Mouse (Mus musculus) small intestine, adult 2 months (tissue): Measurements from ENCODE around the gene Flcn. TPM values are rescaled to one million over a fixed set of nuclear protein-coding genes. Genes with fewer than 3 reads are reported as not detected.
A peak's percentile ranks its signal among the peaks of the same experiment; 100 is the strongest.

Source experiments
- H3K27ac ChIP-seq: fragments of 200-500 bp; 2 replicates; pipeline ENCODE4 v1.5.1; 2012; ENCODE audit warnings: low read depth, low read length, control low read depth, inconsistent platforms; ENCODE audit not compliant: insufficient read depth
- H3K27me3 ChIP-seq: fragments of 200-500 bp; 2 replicates; pipeline ENCODE4 v1.6.1; 2012; ENCODE audit warnings: mild to moderate bottlenecking, moderate library complexity, low read length, inconsistent platforms; ENCODE audit not compliant: control insufficient read depth, insufficient read depth
- H3K36me3 ChIP-seq: fragments of 200-500 bp; 2 replicates; pipeline ENCODE4 v1.6.1; 2012; ENCODE audit warnings: mild to moderate bottlenecking, low read length, control low read depth, inconsistent platforms; ENCODE audit not compliant: control insufficient read depth, insufficient read depth
- H3K4me1 ChIP-seq: fragments of 200-500 bp; 2 replicates; pipeline ENCODE4 v1.6.1; 2012; ENCODE audit warnings: low read length, inconsistent platforms, mixed read lengths; ENCODE audit not compliant: control insufficient read depth, insufficient read depth, insufficient read length
- H3K4me3 ChIP-seq: fragments of 200-500 bp; 2 replicates; pipeline ENCODE4 v1.5.1; 2012; ENCODE audit warnings: low read depth, mild to moderate bottlenecking, control low read depth, inconsistent platforms, low read length, moderate library complexity
- CTCF ChIP-seq: fragments of 200-500 bp; IDR thresholded peaks from 2 replicates; pipeline ENCODE4 v1.5.1; 2012; ENCODE audit warnings: low read depth, mild to moderate bottlenecking, control low read depth, inconsistent platforms, low read length, moderate library complexity, mixed read lengths; ENCODE audit not compliant: insufficient replicate concordance, insufficient read length; ENCODE audit errors: extremely low read depth
- POLR2A ChIP-seq: fragments of 200-500 bp; IDR thresholded peaks from 2 replicates; pipeline ENCODE4 v1.6.1; 2012; ENCODE audit warnings: low read depth, mild to moderate bottlenecking, control low read depth, inconsistent platforms, low read length, moderate library complexity
- WGBS: fragments of 180-500 bp; shearing (Covaris S2); methylation state at CpG from one replicate; pipeline ENCODE4 v1.1.7; 2018; 5-methylcytosine and 5-hydroxymethylcytosine counted together
- polyA plus RNA-seq: library from polyadenylated mRNA; depleted of rRNA; stranded (reverse); fragments of >200 nt; gene quantifications from 2 replicates; pipeline ENCODE4 v1.2.3, GENCODE M21; 2012

The Flcn gene
- polyA plus RNA-seq, 1 experiment, result 23.8 TPM

DNA sequence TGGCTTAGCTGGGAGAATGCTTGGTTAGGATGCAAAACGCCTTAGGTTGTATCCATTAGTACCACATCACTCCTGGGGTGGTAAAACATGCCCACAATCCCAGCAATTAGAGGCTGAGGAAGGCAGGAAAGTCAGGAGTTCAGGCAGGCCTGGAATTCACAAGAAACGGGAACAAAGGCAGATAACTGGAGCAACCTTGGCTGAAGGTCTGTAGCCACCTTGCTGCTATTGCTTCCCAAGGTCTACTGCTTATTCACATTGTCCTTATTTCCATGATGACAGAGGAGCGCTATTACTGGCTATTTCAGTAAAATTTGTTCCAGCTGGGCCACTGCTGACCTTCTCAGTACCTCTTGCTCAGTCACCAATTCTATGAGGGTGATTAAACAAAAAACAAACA is 3.5 kb upstream of the Flcn start:
- no peak for TF ChIP-seq POLR2A
- no peak for TF ChIP-seq CTCF
- H3K4me3 ChIP-seq, result no peak overlapping the region
- peaks cover 7% of the 10 kb centered on the region for H3K4me1 ChIP-seq
- H3K27ac ChIP-seq, result no peak overlapping the region
- peaks cover 18% of the 10 kb centered on the region for H3K36me3 ChIP-seq
- H3K27me3 ChIP-seq, result no peaks in the 10 kb centered on the region
- WGBS, result 72% methylated on average over 3 of the region's 3 CpGs

DNA sequence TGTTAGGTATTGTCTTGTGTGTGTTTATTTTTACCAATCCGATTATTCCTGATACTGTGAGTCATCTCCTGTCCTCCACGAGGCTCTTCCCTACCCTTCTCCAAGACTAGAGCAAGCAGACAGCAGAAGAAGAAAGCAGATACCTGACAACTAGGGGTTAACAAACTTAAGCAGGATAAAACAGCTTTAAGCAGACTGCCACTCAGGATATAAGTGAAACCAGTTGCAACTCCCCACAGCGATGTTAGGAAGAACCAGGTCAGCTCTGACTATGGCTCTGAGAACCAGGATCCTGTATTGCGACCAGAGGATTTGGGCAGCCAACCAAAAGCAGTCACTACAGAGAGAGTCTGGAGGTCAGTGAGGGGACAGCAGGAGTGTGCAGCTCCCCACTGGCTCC is 1.4 kb upstream of the Flcn start:
- Histone ChIP-seq H3K27ac (no peak overlapping the region), H3K4me1 (peaks cover 7% of the 10 kb centered on the region), H3K36me3 (peaks cover 14% of the 10 kb centered on the region), H3K27me3 (no peaks in the 10 kb centered on the region), H3K4me3 (no peak overlapping the region)
- WGBS, result 50% methylated on average over 4 of the region's 4 CpGs
- TF ChIP-seq CTCF (no peak), POLR2A (no peak)

- Histone ChIP-seq H3K36me3 (peaks cover 16% of the 10 kb centered on the region), H3K4me3 (peak overlapping the region; percentile 75), H3K4me1 (peaks cover 7% of the 10 kb centered on the region), H3K27ac (peak overlapping the region; percentile 17), H3K27me3 (no peaks in the 10 kb centered on the region)
- WGBS, result 49% methylated on average over 14 of the region's 14 CpGs
- TF ChIP-seq CTCF (no peak), POLR2A (no peak)
These were observed 803 bp upstream of the Flcn start for GRCm38 (mm10) chr11:59810480-59811158.

DNA sequence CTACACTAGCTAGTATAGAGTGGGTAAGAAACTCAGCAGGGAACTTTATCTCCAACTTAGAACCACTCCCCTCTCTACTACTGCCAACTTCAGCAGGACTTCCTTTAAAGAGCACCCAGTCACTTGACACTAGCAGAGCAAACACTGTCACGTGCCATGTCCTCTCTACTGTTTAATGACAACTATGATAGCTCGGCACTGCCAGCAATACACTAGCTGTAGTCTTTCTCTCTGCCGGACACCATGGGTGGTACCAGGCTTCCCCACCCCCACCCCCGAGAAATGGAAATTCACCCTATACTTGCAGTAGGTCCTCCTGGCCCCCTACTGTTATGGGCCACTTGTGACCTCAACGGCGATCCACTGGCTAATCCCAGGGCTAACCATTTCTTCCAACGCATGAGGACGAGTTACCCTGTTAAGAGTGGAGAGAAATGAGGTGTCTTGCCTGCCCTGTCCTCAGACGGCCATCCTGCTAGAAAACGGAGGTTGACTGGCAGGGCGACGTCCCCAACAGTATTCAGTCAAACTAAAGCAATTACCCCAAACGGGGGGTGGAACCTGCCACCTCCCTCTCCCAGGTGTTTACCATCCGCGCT is 646 bp downstream of the Flcn start:
- no peaks in the 10 kb centered on the region for H3K27me3 ChIP-seq
- peak overlapping the region; percentile 93 for H3K27ac ChIP-seq
- TF ChIP-seq POLR2A (no peak), CTCF (no peak; the same call in 1 of the 2 replicates)
- peaks cover 29% of the 10 kb centered on the region for H3K36me3 ChIP-seq
- peaks cover 7% of the 10 kb centered on the region for H3K4me1 ChIP-seq
- peak overlapping the region; percentile 75 for H3K4me3 ChIP-seq
- under 1% methylated on average over 15 of the region's 15 CpGs for WGBS

DNA sequence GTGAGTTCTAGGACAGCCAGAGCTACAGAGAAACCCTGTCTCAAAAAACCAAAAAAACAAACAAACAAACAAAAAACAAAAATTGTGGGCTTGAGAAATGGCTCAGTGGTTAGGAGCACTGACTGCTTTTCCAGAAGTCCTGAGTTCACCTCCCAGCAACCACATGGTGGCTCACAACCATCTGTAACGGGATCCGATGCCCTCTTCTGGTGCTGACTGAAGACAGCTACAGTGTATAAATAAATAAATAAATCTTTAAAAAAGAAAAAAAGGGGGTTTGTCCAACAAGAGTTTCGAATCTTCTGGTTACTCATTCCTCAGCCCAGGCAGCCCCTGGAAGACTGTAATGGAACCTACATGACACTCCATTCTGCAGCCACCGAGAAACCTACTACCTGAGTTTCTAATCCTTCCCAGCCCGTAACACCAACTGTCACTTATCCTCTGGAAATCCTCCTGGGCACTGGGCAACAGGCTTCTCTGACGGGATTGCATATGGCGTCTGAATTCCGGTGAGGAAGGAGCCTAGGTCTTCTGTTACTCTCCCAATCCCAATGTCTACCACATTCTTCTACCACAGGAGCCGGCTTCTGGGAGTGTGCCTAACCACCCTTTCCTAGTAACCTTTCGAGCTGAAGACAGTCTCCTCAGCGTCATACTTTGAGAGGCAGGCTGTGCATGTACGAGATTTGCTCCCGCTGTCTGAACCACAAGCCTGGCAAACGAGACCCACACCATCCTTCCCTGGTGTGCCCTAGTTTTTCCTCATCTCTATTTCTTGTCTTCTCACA is 1.5 kb downstream of the Flcn start:
- Histone ChIP-seq H3K27ac (peak overlapping the region; percentile 1; the same call in 1 of the 2 replicates), H3K36me3 (peaks cover 34% of the 10 kb centered on the region), H3K4me3 (peak overlapping the region; percentile 26), H3K4me1 (peaks cover 7% of the 10 kb centered on the region), H3K27me3 (no peaks in the 10 kb centered on the region)
- TF ChIP-seq CTCF (no peak), POLR2A (no peak)
- 62% methylated on average over 14 of the region's 14 CpGs for WGBS

- Histone ChIP-seq H3K4me3 (no peak overlapping the region), H3K36me3 (peaks cover 56% of the 10 kb centered on the region), H3K4me1 (peaks cover 6% of the 10 kb centered on the region), H3K27me3 (no peaks in the 10 kb centered on the region), H3K27ac (no peak overlapping the region)
- no peak for TF ChIP-seq CTCF
- TF ChIP-seq POLR2A, result no peak
- 93% methylated on average over 2 of the region's 2 CpGs for WGBS
These were observed 4.2 kb downstream of the Flcn start for GRCm38 (mm10) chr11:59805656-59806055.

DNA sequence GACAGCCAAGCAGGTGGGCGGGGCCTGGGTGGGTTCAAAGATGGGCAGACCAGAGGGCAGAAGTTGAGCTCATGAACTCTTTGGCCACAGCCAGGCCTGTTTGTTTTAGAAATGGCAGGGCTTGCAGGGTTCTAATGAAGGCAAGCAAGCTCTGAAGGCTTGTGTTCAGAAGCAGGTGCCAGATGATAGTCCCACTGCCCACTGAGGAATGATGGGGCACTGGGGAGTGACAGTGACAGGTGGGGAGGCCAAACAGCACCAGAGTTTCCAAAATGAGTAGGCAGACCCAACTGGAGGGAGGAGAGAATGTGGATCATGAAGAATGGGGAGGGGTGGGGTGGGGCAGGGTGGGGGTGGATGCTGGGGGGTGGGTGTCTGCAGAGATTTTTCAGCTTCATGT is 4.6 kb downstream of the Flcn start:
- no peak overlapping the region for H3K4me3 ChIP-seq
- H3K27ac ChIP-seq, result no peak overlapping the region
- peaks cover 6% of the 10 kb centered on the region for H3K4me1 ChIP-seq
- H3K36me3 ChIP-seq, result peaks cover 60% of the 10 kb centered on the region
- TF ChIP-seq CTCF, result no peak
- TF ChIP-seq POLR2A, result no peak
- 93% methylated on average over 1 of the region's 1 CpGs for WGBS
- H3K27me3 ChIP-seq, result no peaks in the 10 kb centered on the region
